Mouse (Mus musculus) frontal cortex, postnatal 10 days (tissue): Measurements from ENCODE around the gene Hoxd9.

Experiments
- DNase-seq, 2 experiments: peaks; one replicate each; pipeline ENCODE4 v3.0.0; 2022; ENCODE audit warnings: low spot score in 2 of 2, mixed read lengths in 1 of 2

Hoxd9 gene

DNA sequence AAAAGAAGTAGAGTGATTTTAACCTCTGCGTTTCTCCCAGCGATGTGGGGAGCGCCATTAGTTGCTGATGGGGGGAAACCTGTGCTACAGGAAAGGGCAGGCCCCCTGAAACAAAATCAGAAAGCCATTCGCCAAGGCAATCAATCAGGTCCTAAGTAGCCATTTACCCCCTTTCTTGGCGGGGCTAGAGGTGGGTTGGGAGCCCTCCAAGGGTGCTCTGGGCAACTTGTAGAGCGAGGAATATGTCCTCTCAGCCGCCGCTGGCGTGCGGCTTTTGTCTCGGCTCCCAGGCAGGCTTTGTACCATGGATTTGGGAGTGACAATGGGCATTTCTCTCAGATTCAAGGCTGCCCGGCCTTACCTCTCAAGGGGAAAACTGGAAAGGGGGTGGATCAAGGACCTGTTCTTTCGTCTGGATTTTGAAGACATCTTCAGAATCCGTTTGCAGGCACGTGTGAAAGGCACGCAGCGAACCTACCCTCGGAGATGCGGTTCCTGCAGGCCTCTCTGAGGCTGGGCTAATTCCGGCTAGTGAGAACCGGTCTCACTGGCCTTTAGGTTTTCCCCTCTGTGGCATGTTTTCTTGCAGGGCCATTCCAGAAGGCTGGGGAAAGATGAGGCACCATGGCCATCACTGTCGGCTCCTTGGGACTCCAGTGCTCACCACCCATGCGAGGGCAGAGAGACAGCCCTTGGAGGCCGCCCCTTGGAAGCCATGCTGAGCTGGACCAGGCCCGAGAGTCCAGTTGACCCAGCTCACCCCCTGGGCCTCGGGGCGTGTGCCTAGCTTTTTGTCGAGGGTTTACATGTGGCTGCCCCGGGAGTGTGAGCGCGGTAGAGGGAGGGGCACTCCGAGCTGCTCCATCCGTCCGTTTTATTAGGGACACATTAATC lies 838 bp upstream of the Hoxd9 start:
- no peak for DNase-seq

DNA sequence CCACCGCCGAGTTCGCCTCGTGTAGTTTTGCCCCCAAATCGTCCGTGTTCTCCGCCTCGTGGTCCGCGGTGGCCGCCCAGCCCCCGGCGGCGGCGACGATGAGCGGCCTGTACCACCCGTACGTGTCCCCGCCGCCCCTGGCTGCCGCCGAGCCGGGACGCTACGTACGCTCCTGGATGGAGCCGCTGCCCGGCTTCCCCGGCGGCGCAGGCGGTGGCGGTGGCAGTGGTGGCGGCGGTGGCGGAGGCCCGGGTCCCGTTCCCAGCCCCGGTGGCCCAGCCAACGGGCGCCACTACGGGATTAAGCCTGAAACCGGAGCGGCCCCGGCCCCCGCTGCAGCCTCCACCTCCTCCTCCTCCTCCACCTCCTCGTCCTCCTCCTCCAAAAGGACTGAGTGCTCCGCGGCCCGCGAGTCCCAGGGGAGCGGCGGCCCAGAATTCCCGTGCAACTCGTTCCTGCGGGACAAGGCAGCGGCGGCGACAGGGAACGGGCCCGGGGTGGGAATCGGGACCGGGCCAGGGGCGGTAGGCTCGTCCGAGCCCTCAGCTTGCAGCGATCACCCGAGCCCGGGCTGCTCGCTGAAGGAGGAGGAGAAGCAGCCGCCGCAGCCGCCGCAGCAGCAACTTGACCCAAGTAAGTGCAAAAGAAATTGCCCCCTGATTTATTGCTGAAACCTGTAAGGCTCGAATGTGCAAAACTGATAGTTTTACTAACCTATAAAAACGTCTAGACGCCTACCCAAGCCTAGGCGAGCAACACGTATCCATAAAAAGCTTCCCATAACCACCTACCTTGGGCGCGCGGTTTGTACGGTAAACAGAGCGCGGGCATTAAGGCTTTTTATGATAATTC lies 900 bp downstream of the Hoxd9 start:
- DNase-seq, result no peak

DNA sequence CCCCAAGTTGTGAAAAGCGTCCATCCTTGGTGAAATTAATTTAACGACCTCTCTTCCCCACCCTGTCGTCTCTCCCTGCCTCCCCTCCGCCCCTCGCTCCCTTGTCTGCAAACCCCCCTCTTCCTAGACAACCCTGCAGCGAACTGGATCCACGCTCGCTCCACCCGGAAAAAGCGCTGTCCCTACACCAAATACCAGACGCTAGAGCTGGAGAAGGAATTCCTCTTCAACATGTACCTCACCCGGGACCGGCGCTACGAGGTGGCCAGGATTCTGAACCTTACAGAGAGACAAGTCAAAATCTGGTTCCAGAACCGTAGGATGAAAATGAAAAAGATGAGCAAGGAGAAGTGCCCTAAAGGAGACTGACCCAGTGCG lies 1.5 kb downstream of the Hoxd9 start:
- no peak for DNase-seq

- no peak for DNase-seq
These were observed 2.4 kb downstream of the Hoxd9 start for GRCm38 (mm10) chr2:74699664-74700545.

GRCm38 (mm10) chr2:74700546-74701112 lies 3.1 kb downstream of the Hoxd9 start:
- DNase-seq, result no peak

GRCm38 (mm10) chr2:74701949-74702819 lies 4.7 kb downstream of the Hoxd9 start:
- DNase-seq, result peak in 1 of 2 experiments; percentile 76

GRCm38 (mm10) chr2:74702820-74703219 lies 5.3 kb downstream of the Hoxd9 start:
- no peak for DNase-seq

GRCm38 (mm10) chr2:74703317-74703716 lies 5.8 kb downstream of the Hoxd9 start:
- DNase-seq, result no peak

GRCm38 (mm10) chr2:74703720-74704392 lies 6.3 kb downstream of the Hoxd9 start:
- DNase-seq, result no peak

GRCm38 (mm10) chr2:74704393-74704998 lies 7.0 kb downstream of the Hoxd9 start, which contains the start of gene Hoxd8:
Gene Hoxd8 (plus strand): TSS chr2:74704615.
- no peak for DNase-seq

GRCm38 (mm10) chr2:74704999-74705466 lies 7.5 kb downstream of the Hoxd9 start:
- no peak for DNase-seq

- DNase-seq, result no peak
These were observed 8.1 kb downstream of the Hoxd9 start for GRCm38 (mm10) chr2:74705467-74706089.

DNA sequence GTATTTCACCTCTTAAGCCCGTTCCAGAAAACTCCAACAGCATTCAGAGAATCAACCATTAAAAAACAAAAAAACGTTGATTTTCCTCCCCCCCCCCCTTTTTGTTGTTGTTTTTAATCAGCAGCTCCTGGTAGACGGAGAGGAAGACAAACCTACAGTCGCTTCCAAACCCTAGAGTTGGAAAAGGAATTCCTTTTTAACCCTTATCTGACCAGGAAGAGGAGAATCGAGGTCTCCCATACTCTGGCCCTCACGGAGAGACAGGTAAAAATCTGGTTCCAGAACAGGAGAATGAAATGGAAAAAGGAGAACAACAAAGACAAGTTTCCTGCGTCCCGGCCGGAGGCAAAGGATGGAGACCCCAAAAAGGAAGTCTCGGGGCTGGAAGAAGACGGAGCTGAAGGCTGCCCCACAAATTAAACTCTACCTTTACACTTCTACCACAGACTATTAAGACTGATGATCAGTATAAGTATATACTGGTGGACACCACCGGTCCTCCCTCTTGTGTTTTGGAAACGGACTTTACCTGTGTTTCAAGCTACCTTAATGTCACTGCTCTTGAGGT lies 8.9 kb downstream of the Hoxd9 start:
- no peak for DNase-seq

DNA sequence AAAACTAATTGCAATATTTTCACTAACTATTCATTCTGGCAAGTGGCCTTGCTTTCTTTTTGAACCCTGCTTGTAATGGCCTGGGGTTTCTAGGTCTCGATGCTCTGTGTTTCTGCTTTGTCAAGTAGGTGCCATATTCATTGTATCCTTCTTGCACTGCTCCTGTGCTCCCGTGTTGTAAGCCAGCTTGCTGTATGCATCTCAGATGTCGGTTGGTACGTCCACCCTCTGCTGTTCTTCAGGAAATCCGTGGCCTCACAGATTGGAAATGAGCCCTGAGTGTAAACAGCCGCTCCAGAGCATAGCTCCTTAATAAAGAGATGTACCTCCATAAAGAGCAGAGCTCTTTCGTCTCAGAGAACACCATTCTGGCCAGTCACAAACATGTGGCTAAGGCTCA lies 10.1 kb downstream of the Hoxd9 start:
- no peak for DNase-seq

DNA sequence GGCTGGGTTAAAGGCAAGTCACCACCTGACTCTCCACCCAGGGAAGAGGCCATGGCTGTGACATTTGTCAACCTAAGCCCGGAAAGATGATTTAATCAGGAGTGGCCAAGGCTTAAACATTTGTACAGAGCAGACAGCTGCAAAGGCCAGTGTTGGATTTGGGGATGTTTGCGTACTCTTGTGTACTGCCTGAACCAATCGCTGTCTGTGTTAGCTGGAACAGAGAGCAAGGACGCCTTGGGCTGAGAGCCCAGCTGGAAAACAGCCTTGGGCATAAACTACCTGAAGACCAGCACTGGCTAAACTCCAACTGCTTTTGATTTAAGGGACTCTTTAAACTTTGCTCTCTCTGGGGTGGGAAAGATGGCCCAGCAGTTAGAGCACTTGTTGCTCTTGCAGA lies 11.1 kb downstream of the Hoxd9 start:
- no peak for DNase-seq

DNA sequence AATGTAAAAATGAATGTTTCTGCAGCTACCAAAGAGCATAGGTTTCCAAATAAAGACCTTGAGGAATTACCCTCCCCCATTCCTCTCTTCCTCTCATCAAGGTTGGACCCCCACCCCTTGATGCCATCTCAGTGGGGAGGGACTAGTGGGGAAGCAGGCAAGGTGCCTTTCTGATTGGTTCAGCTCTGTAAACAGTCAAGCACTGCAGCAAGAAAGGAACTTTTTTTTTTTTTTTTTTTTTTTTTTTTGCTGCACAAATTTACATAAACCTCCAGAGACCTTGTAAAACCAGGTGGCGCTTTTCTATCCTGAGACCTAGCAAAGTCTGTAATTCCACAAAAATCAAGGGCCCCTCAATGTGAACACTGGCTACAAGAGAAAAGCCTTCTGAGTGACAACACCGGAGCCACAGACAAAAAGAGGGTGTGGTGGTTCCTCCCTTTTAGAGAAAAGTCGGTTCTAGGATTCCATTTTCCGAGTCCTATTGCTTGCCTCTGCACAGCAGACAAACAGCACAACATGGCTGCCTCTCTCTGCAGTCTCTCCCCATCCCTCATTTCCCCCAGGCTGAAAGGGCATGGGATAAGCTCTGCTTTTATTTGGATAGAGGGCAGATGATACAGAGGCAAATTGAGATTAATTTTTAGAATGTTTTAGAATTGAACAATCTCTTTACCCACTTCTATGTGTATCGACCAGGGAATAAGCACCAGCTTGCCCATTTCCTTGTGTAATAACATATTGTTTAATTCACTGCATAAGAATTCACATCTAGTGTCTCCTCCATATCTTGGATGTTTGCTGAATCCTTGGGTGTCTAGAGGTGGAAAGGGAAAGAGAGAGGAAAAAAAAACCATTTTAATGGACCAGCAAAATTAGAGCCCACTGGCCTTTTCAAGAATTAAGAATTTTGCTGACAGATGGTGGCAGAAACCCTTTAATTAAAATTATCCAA lies 12.2 kb downstream of the Hoxd9 start:
- no peak for DNase-seq

DNA sequence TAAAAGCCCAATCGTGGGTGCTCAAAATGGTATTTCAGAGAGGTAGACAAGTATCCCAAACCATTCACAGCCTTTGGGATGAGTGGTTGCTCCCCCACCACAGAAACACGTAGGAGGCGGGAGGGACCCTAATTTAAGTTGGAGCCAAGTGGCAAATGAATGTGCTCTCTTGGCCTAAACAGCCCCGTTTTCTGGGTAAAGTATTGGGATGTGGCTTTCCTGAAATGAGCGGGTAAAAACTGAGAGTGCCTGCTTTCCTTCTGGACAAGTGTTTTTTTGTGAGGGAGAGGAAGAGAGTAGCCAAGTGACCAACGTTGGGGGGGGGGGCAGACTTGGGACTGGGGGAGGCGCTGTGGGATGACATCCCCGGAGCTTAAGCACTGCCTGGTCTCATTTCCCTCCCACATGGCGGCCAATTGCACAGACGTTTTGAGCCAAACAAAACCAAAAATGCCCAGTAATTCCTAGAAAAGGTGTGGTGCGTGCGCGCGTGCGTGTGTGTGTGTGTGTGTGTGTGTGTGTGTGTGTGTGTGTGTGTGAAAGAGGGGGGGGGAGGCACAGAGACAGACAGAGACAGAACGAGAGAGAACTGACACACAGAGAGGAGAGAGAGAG lies 13.5 kb downstream of the Hoxd9 start:
- DNase-seq, result no peak
